Mouse (Mus musculus) urinary bladder, postnatal 25 days (tissue): ENCODE results near the gene Asgr1.
A peak's percentile ranks its signal among the peaks of the same experiment; 100 is the strongest.

Source experiments
- DNase-seq: peaks from one replicate; pipeline ENCODE4 v3.0.0; 2022; ENCODE audit warnings: low spot score

Gene Asgr1

DNA sequence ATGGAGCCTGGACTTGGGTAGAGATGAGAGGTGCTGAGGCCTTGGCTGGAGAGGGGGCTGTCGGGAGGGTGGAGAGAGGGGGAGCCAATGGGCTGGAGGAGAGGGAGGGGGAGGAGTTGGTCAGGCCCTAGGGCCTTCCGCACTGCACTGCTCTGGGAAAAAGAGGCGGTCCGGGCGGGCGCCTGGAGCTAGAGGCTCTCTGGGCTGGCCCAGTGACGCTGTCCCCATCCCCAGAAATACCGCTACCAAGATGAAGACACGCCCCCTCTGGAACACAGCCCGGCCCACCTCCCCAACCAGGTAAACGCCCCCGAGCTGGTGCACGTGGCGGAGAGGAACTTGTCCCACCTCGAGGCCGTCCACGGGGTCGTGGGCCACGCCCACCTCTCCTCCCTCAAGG lies 27.2 kb upstream of the Asgr1 start:
- no peak for DNase-seq

DNA sequence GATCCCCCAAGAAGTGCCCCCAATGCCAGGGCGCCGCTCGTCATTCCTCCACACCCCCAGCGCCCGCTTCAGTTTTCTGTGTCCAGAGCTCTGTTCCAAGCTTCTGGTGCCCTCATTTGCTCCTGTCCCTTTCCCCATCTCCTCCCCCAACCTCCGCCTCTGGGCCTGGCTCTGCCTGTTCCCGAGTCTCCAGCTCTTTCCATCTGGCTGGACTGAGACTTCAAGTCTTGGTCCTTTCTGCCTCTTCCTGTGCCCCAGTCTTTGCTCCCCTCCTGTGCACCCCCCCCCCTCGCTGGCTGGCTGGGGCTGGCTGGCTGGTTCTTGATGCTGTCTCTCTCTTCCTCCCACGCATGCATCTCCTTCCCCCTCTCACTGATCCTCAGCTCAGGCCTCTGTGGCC lies 26.5 kb upstream of the Asgr1 start:
- no peak for DNase-seq

DNA sequence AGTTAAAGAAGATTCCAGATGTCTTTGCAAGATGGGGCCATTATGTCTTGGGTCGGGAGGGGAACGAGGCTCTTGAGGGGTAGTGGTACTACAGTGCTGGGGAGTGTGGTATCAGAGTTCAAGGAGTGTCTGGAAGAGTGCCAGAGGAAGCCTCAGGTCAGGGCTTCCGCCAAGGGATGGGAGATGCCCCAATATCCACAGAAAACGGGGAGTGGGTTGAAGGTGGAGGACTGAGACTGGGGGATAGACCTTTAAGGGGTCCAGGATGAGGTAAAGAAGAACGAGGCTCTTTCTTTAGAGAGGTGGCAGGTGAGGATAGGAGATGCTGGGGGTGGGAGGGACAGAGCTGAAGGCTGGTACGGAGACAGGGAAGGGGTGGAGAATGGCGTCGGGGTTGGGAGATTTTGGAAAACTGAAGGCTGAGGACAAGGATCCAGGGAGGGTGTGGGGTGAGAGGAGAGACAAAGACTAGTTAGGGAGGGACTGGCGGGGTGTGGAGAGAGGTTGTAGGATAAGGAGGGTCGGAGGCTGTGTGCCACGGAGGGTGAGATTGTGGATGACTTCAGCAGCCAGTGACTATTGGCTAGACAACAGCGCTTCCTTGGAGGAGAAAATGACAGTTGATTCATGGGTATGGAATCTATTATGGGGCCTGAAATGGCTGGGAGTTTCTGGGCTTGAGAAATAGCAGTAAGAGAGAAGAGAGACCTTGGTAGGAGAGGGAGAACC lies 25.3 kb upstream of the Asgr1 start:
- no peak for DNase-seq

DNA sequence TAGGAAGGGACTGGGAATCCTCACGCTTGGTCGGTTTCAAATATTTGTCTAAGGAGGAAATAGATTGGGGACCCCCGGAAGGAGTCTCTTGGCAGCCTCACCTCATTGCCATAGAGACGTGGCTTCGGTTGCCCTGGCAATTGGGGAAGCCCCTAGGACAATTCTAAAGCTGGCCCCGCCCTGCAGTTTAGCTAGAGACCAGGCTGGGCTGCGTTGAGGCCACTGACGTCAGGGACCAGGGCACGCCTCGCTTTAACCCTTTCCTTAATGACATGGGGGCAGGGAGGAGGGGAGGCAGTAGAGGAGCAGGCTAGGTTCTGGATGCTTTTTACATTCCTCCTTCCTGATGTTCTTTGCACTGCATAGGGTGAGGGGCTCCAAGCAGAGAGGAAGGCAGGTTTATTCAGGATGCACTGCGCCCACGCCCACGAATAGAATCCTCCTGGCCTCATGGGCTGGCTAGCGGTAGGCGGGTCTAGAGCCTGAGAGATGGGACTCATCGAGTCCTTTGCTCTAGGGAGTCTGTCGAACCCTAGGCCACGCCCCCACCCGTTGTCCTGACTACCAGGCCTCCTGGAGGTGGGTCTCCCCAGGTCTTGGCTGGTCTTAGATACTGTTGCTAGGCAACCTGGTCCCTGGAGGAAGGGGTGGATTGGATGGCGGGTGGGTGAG lies 24.6 kb upstream of the Asgr1 start:
- peak; percentile 56 for DNase-seq

DNA sequence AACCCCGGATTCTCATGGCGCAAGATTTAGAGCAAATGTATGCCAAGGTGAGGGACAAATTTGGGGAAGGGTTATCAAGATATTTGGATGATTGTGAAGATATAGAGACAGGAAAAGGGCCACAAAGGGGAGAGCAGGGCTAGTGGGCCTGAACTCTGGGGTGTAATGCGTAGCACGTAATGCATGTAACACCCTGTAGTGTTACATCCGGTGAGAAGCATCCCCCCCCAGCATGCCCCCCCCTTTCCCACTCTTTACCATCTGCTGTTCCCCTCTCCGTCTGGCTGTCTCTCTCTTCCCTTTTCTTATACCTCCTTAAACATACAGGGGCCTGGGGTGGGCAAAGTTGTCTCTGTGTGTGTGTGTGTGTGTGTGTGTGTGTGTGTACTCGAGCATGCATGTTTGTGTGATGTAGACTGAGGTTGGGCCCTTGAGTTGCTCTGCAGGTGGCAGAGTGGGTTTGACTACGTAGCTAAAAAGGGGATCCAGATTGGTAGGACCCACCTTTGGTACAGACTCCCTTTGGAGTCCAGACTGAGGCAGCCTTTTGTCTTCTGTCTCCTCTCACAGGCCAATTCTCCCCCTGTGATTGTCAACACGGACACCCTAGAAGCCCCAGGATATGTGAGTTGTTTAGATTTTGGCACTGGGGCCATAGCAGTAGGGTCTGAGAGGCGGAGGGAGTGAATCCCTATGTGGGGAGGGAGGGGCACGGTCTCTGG lies 23.9 kb upstream of the Asgr1 start:
- DNase-seq, result no peak

DNA sequence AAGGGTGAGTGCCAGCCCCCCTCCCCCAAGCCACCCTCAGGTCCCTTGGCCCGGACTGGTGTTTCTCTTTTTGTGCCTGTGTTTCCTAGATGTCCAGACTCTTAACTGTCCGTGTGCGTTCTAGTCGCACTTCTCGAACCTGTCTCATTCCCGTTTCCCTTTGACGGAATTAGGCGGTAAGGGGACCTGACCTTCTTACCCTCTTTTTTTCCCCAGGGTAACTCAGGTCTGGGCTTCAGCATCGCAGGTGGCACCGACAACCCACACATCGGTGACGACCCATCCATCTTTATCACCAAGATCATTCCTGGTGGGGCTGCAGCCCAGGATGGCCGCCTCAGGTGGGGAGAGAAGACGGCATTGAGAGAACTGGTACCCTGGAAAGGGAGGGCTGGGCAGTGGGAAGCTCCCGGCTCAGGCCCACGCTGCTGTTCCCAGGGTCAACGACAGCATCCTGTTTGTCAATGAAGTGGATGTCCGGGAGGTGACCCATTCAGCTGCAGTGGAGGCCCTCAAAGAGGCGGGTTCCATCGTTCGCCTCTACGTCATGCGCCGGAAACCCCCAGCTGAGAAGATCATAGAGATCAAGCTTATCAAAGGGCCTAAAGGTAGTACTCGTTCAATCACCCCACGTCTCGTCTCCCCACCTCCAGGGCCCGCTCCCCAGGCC lies 23.1 kb upstream of the Asgr1 start:
- no peak for DNase-seq

DNA sequence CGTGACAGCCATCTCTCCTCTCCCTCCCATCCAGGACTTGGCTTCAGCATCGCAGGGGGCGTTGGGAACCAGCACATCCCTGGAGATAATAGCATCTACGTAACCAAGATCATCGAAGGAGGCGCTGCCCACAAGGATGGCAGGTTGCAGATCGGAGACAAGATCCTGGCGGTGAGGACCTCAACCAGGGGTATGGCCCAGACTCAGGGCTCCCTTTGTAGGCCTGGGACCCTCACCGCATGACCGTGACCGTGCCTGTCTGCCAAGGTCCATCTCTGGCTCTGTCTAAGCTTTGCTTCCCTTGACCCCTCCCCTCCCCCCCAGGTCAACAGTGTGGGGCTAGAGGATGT lies 22.6 kb upstream of the Asgr1 start:
- no peak for DNase-seq

DNA sequence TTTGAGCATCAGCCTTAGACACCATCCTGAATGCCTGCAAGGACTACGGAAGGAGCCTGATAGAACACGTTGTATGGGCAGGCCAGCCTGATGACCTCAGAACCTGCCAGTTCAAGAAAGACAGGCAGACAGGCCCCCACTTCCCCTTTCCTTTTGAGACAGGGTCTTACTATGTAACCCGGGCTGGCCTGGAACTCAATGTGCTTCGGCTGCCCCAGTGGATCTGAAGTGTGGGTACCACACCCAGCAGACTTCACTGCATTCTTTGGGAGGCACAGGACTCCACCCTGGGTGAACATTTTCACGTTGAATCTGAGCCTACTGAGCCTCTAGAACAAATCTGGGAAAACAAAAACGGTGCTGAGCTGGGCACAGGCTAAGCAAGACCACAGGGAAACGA lies 15.7 kb upstream of the Asgr1 start:
- no peak for DNase-seq

DNA sequence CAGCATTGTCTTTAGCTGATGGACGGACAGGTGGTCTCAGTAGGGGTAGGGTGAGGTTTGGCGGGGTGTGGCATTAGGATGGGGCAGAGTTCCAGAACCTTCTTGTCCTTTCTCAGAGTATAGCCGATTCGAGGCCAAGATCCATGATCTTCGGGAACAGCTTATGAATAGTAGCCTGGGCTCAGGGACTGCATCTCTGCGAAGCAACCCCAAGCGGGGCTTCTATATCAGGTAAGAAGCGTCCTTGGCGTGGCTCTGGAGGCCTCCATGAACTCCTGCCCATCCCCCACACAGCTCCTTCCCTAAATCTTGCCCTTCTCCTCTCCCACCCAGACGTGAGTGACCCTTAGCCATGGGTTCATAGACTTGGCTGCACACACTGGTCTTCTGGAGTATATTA lies 14.3 kb upstream of the Asgr1 start:
- no peak for DNase-seq

DNA sequence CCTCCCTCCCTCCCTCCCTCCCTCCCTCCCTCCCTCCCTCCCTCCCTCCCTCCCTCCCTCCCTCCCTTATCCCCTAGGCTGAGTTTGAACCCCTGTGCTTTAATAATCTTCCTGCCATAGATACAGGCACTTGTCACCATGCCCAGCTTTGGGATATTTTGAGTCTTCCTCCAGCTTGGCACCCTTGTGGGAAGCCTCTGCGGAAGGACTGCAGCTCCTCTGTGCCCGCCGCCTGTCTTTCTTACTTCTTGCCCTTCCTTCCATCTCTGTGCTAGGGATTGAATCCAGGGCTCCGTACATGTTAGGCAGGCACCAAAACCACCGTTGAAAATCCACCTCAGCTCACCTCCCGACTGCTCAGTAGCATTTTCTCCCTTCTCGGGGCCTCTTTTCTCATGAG lies 13.7 kb upstream of the Asgr1 start:
- no peak for DNase-seq

DNA sequence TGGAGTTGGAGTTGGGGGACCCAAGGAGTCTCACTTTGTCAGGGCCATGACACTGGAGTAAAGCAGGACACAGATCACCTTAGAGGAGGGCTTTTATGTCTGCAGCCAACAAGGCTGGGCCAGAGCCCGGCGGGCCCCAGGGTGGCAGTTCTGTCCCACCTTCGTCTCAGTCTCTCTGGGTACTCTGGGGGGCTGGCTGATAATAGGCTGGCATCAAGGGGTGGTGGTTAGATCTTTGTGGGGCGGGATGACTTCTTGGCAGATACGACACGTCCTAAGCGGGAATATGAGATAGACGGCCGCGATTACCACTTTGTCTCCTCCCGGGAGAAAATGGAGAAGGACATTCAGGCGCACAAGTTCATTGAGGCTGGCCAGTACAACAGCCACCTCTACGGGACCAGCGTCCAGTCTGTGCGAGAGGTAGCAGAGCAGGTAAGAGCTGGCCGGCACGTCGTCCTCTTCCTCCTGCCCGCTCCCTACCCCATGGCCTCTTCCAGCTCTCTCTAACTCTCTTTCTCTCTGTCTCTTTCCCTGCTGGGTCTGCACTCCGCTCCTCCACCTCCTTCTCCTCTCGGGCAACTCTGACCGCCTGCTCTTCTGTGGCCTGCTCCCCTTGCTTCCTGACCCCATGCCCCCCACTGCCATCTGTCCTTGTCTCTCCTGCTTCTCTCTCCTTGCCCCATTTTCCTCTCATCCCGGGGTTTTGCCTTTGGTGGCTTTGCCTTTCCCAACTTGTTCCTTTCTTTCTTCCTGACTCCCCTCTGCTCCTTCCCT lies 11.4 kb upstream of the Asgr1 start:
- no peak for DNase-seq

DNA sequence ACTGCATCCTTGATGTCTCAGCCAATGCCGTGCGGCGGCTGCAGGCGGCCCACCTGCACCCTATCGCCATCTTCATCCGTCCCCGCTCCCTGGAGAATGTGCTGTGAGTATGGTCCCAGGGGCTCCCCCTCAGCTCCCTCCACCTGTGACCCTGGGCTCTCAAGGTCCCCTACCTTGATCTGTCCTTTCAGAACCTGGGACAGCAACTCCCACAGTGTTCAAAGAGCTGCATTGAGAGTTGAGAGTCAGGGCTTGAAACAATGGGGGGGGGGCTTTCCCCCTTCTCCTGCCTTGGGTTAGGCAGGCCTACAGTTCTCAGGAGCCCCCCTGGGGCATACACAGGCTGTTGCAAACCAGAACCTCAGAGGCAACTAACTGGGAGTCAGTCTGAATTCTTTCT lies 10.2 kb upstream of the Asgr1 start:
- no peak for DNase-seq

DNA sequence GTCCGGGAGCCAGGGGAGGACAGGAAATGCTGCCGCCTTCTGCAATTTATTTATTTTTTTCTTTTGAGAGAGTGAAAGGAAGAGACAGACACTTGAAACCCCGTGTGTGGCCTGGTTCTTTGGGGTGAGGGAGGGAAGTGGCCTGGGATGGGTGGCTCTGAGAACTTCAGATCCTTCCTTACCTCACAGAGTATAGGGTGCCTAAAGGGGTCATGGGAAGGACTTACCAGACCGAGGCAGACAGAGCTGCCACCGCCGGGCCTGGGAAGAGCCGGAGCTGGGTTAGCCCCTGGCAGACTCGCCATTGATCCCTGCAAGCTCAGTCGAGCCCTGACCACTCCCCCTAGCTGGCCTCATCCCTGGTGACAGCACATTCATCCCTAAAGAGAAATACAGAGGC lies 8.4 kb upstream of the Asgr1 start:
- no peak for DNase-seq

DNA sequence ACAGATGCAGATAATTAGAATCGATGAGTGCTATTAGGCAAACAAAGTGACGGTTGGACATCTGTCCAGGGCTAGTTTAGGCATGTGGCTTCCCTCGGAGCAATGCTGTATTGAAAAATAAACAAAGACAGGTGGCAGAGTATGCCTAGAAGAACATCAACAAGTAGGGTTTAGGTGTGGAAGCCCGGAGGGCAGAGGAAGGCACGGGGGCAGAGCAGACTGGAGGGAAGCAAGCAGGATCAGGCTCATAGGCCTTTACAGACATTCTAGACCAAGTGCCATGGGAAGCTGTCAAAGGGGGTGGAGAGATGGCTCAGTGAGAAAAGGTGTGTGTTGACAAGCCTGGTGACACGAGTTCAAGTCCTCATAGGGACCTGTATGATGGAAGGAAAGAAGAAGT lies 4.5 kb upstream of the Asgr1 start:
- DNase-seq, result no peak

DNA sequence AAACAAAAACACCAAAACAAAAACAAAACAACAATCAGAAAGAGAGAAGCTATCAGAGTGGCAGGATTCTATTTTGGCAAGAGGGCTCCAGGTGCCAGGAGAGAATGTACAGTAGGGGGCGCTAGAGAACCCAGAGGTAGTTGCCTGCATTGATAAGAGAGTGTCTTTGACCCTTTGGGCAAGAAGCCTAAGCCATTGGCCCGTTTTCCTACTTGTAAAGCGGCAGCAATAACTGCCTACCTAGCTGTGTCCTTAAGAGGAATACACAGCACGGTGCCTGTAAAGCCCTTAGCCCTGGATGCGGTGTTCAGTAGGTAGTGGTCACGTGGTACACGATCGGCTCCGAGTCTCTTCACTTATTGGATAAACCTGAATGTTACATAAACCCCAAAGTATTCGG lies 4.1 kb upstream of the Asgr1 start:
- DNase-seq, result no peak

DNA sequence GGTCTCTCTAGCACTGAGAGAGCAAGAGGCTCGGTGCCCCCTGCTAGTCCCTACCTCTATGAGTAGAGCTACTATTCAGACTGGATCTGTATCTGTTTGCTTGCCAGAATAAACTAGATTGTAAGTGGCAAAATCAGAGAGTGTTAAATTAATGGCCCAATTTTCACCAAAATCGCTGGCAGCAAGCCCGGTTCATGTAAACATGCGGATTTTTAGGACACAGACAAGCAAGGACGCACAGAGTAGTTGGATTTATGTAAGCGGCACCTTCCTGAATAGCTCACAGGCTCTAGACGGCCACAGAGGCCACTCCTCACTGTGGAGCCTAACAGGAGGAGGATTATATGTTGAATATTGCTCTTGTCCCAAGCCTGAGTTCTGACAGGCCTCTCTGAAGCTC lies 729 bp upstream of the Asgr1 start:
- no peak for DNase-seq

DNA sequence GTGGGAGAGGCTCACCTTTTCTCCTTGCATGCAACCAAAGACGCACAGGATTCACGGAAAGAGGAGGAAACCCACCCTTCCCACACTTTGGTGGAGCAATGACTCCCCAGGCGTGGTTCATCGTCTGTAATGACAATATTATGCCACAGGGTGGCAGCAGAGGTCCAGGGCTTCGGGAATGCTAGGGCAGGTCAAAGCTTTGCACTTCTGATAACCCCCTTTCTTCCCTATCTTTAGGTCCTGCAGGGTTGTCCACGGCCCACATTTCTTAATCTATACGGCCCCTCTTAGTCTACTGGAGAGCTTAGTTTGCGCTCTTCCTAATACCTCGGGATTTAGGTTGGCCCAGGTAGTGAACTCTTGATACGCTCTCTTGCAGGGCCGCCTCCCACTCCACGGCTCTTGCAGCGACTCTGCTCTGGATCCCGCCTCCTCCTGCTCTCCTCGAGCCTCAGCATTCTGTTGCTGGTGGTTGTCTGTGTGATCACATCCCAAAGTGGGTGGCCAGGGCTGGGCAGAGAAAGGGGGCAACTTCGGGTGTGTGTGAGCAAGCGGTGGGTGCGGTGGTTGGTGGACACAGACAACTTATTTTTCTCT lies 1.8 kb downstream of the Asgr1 start:
- peak; percentile 78 for DNase-seq

DNA sequence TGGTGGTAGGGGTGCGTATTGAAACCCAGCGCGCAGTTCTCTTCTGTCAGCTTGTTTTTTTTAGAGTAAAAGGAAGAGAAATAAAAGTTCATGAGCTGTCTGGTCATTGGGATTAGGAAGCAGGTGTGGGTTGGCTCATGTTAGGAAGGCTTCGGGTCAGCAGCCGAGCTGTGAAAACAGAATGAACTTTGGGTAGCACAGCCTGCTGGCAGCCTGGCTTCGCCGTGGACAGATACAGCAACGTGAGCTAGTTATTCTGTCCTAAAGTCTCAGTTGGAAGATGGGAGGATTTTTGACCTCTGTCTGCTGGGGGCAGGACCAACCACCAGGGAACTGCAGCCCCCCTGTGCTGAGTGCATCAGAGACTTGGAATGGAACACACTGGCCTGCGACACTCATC lies 3.9 kb downstream of the Asgr1 start:
- no peak for DNase-seq

DNA sequence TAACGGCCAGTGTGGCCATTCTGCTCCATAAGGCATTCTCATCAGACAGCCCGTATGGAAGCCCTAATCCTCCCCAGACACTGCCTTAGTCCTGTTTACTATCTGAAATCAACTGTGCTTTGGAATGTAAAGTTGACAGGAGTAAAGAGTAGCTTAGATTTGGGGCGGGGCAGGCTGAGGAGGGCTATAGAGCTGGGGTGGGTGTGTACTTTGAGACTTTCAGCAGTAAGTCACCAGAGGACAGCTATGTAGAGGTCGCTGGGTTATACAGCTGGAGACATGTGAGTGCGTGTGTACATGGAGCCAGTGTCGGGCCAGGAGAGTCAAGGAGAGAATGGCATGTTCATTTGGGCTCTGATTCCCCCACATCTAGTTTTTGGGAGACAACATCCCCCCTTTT lies 6.0 kb downstream of the Asgr1 start:
- no peak for DNase-seq

DNA sequence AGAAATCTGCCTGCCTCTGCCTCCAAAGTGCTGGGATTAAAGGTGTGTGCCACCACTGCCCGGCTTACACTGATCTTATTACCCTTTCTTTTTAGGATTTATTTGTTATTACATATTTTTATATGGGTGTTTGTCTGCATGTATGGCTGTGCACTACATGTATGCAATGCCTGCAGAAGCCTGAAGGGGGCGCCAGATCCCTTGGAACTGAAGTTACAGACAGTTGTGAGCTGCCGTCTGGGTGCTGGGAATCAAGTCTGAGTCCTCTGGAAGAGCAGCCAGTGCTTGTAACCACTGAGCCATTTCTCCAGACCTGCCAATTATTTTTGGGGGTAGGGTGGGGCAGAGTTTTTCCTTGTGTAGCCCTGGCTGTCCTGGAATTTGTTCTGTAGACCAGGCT lies 9.2 kb downstream of the Asgr1 start:
- DNase-seq, result no peak

DNA sequence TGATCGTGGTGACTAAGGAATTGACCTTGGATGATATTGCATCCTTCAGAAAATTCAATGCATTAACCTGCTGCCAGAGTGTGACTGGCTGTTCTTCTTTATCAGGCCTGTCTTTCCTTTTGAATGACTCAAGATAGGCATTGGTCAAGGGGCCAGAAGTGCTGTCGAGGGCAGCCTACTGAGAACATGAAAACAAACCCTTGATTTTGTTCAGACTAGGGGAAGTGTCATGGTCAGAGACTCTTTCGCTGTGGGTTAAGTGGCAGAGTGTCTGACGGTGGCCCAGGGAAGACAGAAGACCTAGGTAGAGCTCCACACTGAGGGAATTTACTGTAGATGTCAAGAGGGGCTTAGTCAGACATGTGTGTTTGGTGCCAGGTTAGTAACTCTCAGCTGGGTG lies 12.8 kb downstream of the Asgr1 start:
- no peak for DNase-seq

DNA sequence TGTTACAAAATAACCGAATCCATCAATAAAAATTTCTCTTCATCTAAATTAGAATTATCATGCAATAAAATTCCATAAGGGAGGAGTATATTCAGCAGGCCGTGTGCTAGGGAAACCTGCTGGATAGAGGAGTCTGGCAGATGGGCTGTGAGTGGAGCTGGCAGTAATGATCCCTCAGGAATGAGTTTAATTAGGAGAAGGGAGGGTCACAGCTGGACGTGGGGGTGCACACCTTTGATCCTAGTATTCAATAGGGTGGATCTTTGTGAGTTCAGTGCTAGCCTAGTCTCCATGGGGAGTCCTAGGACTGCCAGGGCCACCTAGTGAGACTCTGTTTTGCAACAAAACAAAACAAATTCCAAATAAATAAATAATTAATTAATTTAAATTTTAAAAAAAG lies 14.4 kb downstream of the Asgr1 start:
- DNase-seq, result no peak
